Mouse (Mus musculus): Measurements from ENCODE around the gene Ccdc6.
"Not testable (repeated sequence)": the region's sequence is repeated elsewhere in the genome, so short reads cannot be mapped to it uniquely, and the experiment has no call there.

Gene Ccdc6

GRCm38 (mm10) chr10:70204505-70205399 is 107.8 kb downstream of the Ccdc6 start, which contains the start of gene Mrln:
Gene Mrln (plus strand): TSS chr10:70204664.
- no peak for DNase-seq (ENCODE audit: low read depth, low spot score)

GRCm38 (mm10) chr10:70211281-70211680 is 114.4 kb downstream of the Ccdc6 start:
- DNase-seq (ENCODE audit: low read depth, low spot score), result no peak

GRCm38 (mm10) chr10:70220971-70221370 is 124.0 kb downstream of the Ccdc6 start:
- no peak for DNase-seq (ENCODE audit: low read depth, low spot score)

- DNase-seq (ENCODE audit: low read depth, low spot score), result not testable (repeated sequence)
Observed at GRCm38 (mm10) chr10:70222231-70222630, 125.3 kb downstream of the Ccdc6 start.

- DNase-seq (ENCODE audit: low read depth, low spot score), result no peak
Observed at GRCm38 (mm10) chr10:70224571-70224970, 127.7 kb downstream of the Ccdc6 start.

GRCm38 (mm10) chr10:70225760-70226159 is 128.8 kb downstream of the Ccdc6 start:
- DNase-seq (ENCODE audit: low read depth, low spot score), result no peak

GRCm38 (mm10) chr10:70226608-70227007 is 129.7 kb downstream of the Ccdc6 start:
- DNase-seq (ENCODE audit: low read depth, low spot score), result no peak

GRCm38 (mm10) chr10:70230352-70230751 is 133.4 kb downstream of the Ccdc6 start:
- no peak for DNase-seq (ENCODE audit: low read depth, low spot score)

GRCm38 (mm10) chr10:70237936-70238335 is 141.0 kb downstream of the Ccdc6 start:
- no peak for DNase-seq (ENCODE audit: low read depth, low spot score)

Measured in R1 (cell line).